Mouse (Mus musculus): Measurements from ENCODE around the gene Slc16a10. TPM values are rescaled to one million over a fixed set of nuclear protein-coding genes. Genes with fewer than 3 reads are reported as not detected.

The Slc16a10 gene
- polyA plus RNA-seq, 1 experiment = 57.2 TPM

DNA sequence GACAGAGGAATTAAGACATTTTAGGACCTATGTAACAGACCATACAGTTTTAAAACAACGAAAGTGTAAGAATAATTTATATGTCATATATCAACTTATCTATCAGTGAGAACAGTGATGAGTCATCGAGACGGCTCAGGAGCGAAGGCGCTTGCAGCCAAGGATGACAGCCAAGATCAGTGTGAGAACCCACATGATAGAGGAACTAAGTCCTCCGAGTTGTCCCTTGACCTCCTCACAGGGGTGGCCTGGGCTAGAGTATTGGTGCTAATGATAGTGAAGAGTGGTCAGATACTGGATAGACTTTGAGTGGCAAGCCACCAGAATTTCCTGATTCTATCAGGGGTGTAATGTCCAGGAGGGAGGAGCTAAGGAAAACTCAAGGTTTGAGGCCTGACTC lies 68.5 kb downstream of the Slc16a10 start:
- no peaks in the 10 kb centered on the region for H3K27me3 ChIP-seq (replicated peaks; ENCODE audit: control insufficient read depth, insufficient read depth, low read length)
- WGBS = 59% methylated on average over 6 of the region's 6 CpGs
- H3K27ac ChIP-seq (ENCODE audit: insufficient read depth, low read depth, low read length) = no peak overlapping the region; the same call in 1 of the 2 replicates
- H3K4me3 ChIP-seq (ENCODE audit: insufficient read depth, low read depth, low read length) = no peak overlapping the region
- TF ChIP-seq CTCF (conservative IDR thresholded peaks at IDR 0.05; ENCODE audit: insufficient read depth, insufficient read length, low read depth, low read length) (no peak), POLR2A (IDR thresholded peaks at IDR 0.05; ENCODE audit: low read depth, low read length) (no peak)
- peak; percentile 45 for DNase-seq
- H3K4me1 ChIP-seq (ENCODE audit: control insufficient read depth, insufficient read depth, low read length) = peaks cover 26% of the 10 kb centered on the region
- H3K36me3 ChIP-seq (ENCODE audit: control insufficient read depth, insufficient read depth, low read length) = no peaks in the 10 kb centered on the region

DNA sequence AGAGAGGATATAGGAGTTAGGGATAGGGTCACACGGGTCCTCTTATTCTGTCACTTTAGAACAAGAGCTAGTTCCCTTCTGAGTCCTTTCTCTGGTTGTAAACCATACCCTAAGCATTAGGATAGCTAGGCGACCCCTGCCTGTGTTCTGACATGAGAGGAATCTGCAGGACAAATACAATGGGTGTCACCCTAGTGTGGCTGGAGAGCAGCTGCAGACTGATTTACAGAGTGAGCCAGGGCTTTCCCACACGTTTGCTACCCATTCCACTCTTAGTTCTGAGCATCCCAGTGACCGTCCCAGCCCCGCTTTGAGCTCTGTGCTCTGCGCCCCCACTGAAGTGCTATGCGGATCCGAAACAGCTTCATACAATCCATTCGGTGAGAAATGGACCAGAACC lies 71.4 kb downstream of the Slc16a10 start:
- no peak for DNase-seq
- H3K27me3 ChIP-seq (replicated peaks; ENCODE audit: control insufficient read depth, insufficient read depth, low read length) = no peaks in the 10 kb centered on the region
- 79% methylated on average over 9 of the region's 9 CpGs for WGBS
- no peak for TF ChIP-seq CTCF (conservative IDR thresholded peaks at IDR 0.05; ENCODE audit: insufficient read depth, insufficient read length, low read depth, low read length)
- no peak for TF ChIP-seq POLR2A (IDR thresholded peaks at IDR 0.05; ENCODE audit: low read depth, low read length)
- H3K27ac ChIP-seq (ENCODE audit: insufficient read depth, low read depth, low read length) = peak overlapping the region; percentile 63
- no peaks in the 10 kb centered on the region for H3K36me3 ChIP-seq (ENCODE audit: control insufficient read depth, insufficient read depth, low read length)
- peaks cover 32% of the 10 kb centered on the region for H3K4me1 ChIP-seq (ENCODE audit: control insufficient read depth, insufficient read depth, low read length)
- H3K4me3 ChIP-seq (ENCODE audit: insufficient read depth, low read depth, low read length) = no peak overlapping the region

DNA sequence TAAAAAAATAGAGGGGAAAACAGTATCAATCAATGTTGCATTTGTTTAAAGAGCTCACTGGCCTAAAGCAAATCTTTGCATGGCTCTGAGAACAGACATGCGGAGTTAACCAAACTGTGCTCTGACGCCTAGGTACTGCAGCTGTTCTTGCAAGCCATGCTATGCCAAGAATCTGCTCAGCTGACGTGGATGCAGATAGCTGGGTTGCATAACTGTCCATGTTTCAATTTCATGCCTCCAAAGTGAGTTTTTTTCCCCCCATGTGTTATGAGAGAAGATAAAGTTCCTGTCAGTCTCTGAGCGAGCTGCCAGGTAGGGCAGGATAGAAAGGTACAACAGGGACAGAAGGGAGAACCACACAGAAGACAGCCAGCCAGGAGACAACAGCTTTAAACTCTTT lies 72.8 kb downstream of the Slc16a10 start:
- H3K4me3 ChIP-seq (ENCODE audit: insufficient read depth, low read depth, low read length) = no peak overlapping the region
- TF ChIP-seq CTCF (conservative IDR thresholded peaks at IDR 0.05; ENCODE audit: insufficient read depth, insufficient read length, low read depth, low read length) (no peak), POLR2A (IDR thresholded peaks at IDR 0.05; ENCODE audit: low read depth, low read length) (no peak)
- no peaks in the 10 kb centered on the region for H3K27me3 ChIP-seq (replicated peaks; ENCODE audit: control insufficient read depth, insufficient read depth, low read length)
- DNase-seq = peak; percentile 47
- peaks cover 41% of the 10 kb centered on the region for H3K4me1 ChIP-seq (ENCODE audit: control insufficient read depth, insufficient read depth, low read length)
- 45% methylated on average over 4 of the region's 4 CpGs for WGBS
- H3K36me3 ChIP-seq (ENCODE audit: control insufficient read depth, insufficient read depth, low read length) = no peaks in the 10 kb centered on the region
- H3K27ac ChIP-seq (ENCODE audit: insufficient read depth, low read depth, low read length) = peak overlapping the region; percentile 84

DNA sequence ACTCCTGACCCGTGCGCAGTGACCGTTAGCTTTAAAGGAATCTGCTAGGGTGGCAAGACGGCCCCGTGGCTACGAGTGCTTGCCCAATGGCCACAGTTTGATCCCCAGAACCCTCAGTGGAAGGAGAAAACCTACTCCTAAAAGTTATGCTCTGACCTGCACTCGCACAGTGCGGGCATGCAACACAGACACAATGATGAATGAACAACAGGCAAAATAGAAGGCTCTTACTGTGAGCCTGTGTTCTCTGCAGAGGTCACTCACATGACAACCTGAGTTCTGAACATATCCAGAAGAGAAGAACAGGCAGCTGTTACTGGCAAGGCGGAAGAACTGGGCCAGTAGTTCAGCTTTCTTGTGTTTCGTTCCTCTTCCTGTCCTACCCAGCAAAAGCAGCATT lies 73.5 kb downstream of the Slc16a10 start:
- Histone ChIP-seq H3K27me3 (replicated peaks; ENCODE audit: control insufficient read depth, insufficient read depth, low read length) (no peaks in the 10 kb centered on the region), H3K27ac (ENCODE audit: insufficient read depth, low read depth, low read length) (peak overlapping the region; percentile 64), H3K4me1 (ENCODE audit: control insufficient read depth, insufficient read depth, low read length) (peaks cover 45% of the 10 kb centered on the region), H3K4me3 (ENCODE audit: insufficient read depth, low read depth, low read length) (no peak overlapping the region), H3K36me3 (ENCODE audit: control insufficient read depth, insufficient read depth, low read length) (no peaks in the 10 kb centered on the region)
- TF ChIP-seq CTCF (conservative IDR thresholded peaks at IDR 0.05; ENCODE audit: insufficient read depth, insufficient read length, low read depth, low read length) (no peak), POLR2A (IDR thresholded peaks at IDR 0.05; ENCODE audit: low read depth, low read length) (no peak)
- DNase-seq = peak; percentile 46
- 37% methylated on average over 10 of the region's 10 CpGs for WGBS

DNA sequence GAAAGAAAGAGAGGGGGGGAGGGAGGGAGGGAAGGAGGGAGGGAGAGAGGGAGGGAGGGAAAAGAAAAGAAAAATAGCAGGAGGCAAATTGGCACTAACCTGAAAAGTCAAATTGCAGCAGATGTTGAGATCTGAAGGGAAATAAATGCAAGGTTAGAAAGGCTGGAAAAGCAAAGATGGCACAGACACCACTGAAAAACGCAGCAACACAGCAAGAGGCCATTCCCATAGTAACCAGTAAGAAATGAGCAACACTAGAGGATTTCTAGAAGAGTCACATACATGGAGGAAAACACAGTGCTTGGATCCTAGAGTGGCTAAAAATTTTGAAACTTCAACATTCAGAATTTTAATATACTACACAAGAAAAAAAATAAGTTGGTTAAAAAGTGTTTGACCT lies 74.5 kb downstream of the Slc16a10 start:
- Histone ChIP-seq H3K27me3 (replicated peaks; ENCODE audit: control insufficient read depth, insufficient read depth, low read length) (no peaks in the 10 kb centered on the region), H3K36me3 (ENCODE audit: control insufficient read depth, insufficient read depth, low read length) (no peaks in the 10 kb centered on the region), H3K4me3 (ENCODE audit: insufficient read depth, low read depth, low read length) (no peak overlapping the region), H3K4me1 (ENCODE audit: control insufficient read depth, insufficient read depth, low read length) (peaks cover 46% of the 10 kb centered on the region), H3K27ac (ENCODE audit: insufficient read depth, low read depth, low read length) (peak overlapping the region; percentile 58; the same call in 1 of the 2 replicates)
- TF ChIP-seq CTCF (conservative IDR thresholded peaks at IDR 0.05; ENCODE audit: insufficient read depth, insufficient read length, low read depth, low read length) (no peak), POLR2A (IDR thresholded peaks at IDR 0.05; ENCODE audit: low read depth, low read length) (no peak)
- WGBS = 43% methylated on average over 1 of the region's 1 CpGs
- DNase-seq = no peak

DNA sequence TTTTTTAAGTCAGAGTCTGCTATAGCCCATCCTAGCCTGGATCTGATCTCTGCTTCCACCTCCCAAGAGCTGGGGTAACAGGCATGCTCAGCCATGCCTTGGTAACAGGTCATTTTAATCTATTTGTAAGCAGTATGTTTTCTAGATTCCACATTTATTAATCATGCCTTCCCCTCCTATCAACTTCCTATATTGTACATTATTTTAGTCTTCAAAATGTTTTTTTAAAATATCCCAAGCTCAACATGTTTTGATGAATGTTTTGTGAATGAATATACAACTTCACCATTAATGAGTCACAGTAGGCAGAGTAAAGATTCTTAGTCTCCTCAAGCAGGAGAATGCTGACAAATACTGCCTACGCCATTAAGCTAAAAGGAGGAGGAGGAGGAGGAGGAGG lies 75.0 kb downstream of the Slc16a10 start:
- Histone ChIP-seq H3K4me3 (ENCODE audit: insufficient read depth, low read depth, low read length) (no peak overlapping the region), H3K4me1 (ENCODE audit: control insufficient read depth, insufficient read depth, low read length) (peaks cover 49% of the 10 kb centered on the region), H3K36me3 (ENCODE audit: control insufficient read depth, insufficient read depth, low read length) (no peaks in the 10 kb centered on the region), H3K27ac (ENCODE audit: insufficient read depth, low read depth, low read length) (no peak overlapping the region), H3K27me3 (replicated peaks; ENCODE audit: control insufficient read depth, insufficient read depth, low read length) (no peaks in the 10 kb centered on the region)
- WGBS = no CpG with 5 or more reads among the region's 1 CpGs
- no peak for DNase-seq
- TF ChIP-seq POLR2A (IDR thresholded peaks at IDR 0.05; ENCODE audit: low read depth, low read length) = no peak
- TF ChIP-seq CTCF (conservative IDR thresholded peaks at IDR 0.05; ENCODE audit: insufficient read depth, insufficient read length, low read depth, low read length) = no peak

DNA sequence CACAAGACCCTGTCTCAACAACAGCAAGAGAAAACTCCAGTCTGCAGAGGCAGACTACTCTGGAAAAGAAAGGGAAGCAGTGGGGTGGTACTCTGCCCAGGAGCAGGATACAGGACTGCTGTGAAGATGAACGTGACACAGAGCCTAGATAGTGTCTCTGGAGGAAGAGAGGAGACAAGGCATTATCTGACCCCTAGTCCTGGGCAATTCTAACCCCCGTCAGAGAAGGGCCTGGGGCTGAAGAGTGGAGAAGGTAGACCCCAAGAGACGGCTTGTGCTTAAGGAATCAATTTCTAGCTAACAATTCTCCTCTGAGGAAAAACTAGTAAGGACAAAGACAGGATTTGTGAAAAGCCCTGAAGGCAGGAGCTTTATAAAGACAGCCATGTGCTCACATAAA lies 76.7 kb downstream of the Slc16a10 start:
- TF ChIP-seq POLR2A (IDR thresholded peaks at IDR 0.05; ENCODE audit: low read depth, low read length) = no peak
- no peak for TF ChIP-seq CTCF (conservative IDR thresholded peaks at IDR 0.05; ENCODE audit: insufficient read depth, insufficient read length, low read depth, low read length)
- DNase-seq = no peak
- H3K36me3 ChIP-seq (ENCODE audit: control insufficient read depth, insufficient read depth, low read length) = no peaks in the 10 kb centered on the region
- peak overlapping the region; percentile 26; the same call in 1 of the 2 replicates for H3K27ac ChIP-seq (ENCODE audit: insufficient read depth, low read depth, low read length)
- H3K4me1 ChIP-seq (ENCODE audit: control insufficient read depth, insufficient read depth, low read length) = peaks cover 54% of the 10 kb centered on the region
- 79% methylated on average over 3 of the region's 3 CpGs for WGBS
- no peaks in the 10 kb centered on the region for H3K27me3 ChIP-seq (replicated peaks; ENCODE audit: control insufficient read depth, insufficient read depth, low read length)
- no peak overlapping the region for H3K4me3 ChIP-seq (ENCODE audit: insufficient read depth, low read depth, low read length)

All from kidney, adult 2 months (tissue).